Mouse (Mus musculus) kidney, postnatal 25 days (tissue): Measurements from ENCODE around the gene Srsf9.
A peak's percentile ranks its signal among the peaks of the same experiment; 100 is the strongest.
"Not testable (repeated sequence)": the region's sequence is repeated elsewhere in the genome, so short reads cannot be mapped to it uniquely, and the experiment has no call there.

Experiments
- DNase-seq, 2 experiments: peaks; one replicate each; pipeline ENCODE4 v3.0.0; 2021; ENCODE audit warnings: mixed read lengths in 2 of 2

The Srsf9 gene

DNA sequence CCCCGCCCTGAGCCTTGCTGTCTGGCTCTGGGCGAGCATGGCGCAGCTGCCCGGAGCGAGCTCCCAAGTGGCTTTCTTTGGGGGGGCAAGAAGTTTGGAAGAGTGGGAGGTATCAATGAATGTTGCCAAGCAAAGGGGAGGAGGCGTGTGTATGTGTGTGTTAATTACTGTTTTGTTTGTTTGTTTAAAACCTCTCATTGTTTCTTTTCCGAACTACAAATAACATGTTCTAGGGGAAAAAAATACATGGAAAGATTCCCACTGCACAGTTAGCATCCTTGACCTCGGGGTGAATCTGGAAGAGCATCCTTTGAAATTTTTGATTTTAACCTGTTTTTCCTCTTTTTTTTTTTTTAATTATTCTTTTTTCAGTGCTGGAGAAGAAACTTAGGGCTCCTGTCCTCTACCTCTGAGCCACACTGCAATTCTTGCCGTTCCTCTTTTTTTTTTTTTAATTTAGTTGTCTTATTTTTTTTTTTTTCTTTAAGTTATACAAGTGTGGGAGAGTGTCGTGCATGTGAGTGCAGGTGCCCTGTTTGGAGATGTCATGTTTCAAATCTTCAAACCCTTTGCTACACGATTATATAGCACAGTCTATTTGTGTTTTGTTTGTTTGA is 47.3 kb downstream of the Srsf9 start:
- no peak for DNase-seq

DNA sequence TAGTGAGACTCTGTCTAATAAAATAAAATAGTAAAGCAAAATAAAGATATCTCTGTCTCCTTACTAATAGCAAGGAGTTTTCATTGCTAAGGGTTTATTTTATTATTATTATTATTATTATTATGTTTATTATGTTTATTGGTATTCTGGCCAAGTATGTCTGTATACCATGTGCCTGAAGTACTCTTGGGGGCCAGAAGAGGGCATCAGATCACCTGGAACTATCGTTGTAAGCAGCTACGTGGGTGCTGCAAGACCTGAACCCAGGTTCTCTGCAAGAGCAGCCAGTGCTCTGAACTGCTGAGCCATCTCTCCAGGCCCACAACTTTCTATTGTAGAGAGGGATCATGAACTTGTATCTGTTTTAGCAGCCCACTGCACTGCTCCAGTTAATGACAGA is 48.5 kb downstream of the Srsf9 start:
- peak in 1 of 2 experiments; percentile 3 for DNase-seq

- DNase-seq, result not testable (repeated sequence)
These were observed 51.9 kb downstream of the Srsf9 start for GRCm38 (mm10) chr5:115378882-115379281.
